Comparison of ENCODE assay signal across 8 mouse cellular contexts in genomic region chr1:58392652-58393283, GRCm38 (mm10). TPM values are rescaled to one million over a fixed set of nuclear protein-coding genes. Genes with fewer than 3 reads are reported as not detected.
A peak's percentile ranks its signal among the peaks of the same experiment; 100 is the strongest.
DNase-seq lines count a peak whose midpoint lies in the region; ATAC-seq and TF ChIP-seq lines count a peak whose summit lies in the region.

Gene Bzw1 (plus strand): TSS chr1:58392898.

- intact Hi-C loops in heart, postnatal 36 days (cut with DNase I) = loop anchor here (2.0 kb wide), 1 partner anchor 30 kb away; no protein-coding TSS in a partner anchor

- TF ChIP-seq POLR2A in olfactory bulb, adult 2 months (IDR thresholded peaks at IDR 0.05; ENCODE audit: insufficient read depth, low read depth, low read length) = peak; percentile 66
- peak; percentile 90 for TF ChIP-seq POLR2A in thymus, adult 2 months (IDR thresholded peaks at IDR 0.05; ENCODE audit: control insufficient read depth, extremely low read depth, insufficient read depth, low read length, poor library complexity)

- TF ChIP-seq CTCF in G1E (IDR thresholded peaks at IDR 0.05; ENCODE audit: low read depth, low read length) = no peak
- peak; percentile 26; the same call in 1 of the 2 replicates for TF ChIP-seq CTCF in layer of hippocampus, adult 2 months (conservative IDR thresholded peaks at IDR 0.05)
- TF ChIP-seq CTCF in lung, embryonic 14.5 days (IDR thresholded peaks at IDR 0.05; ENCODE audit: low read depth) = peak; percentile 17; the same call in 1 of the 2 replicates
- TF ChIP-seq CTCF in olfactory bulb, adult 2 months (IDR thresholded peaks at IDR 0.05; ENCODE audit: insufficient read depth, low read depth, low read length) = no peak
- TF ChIP-seq CTCF in thymus, adult 2 months (IDR thresholded peaks at IDR 0.05; ENCODE audit: borderline replicate concordance, control insufficient read depth, extremely low read depth, insufficient read depth, low read length, poor library complexity) = 0 out of 2 replicates have a peak, but pooled peaks have one; percentile 26

- peaks cover 53% of the 10 kb centered on the region for H3K4me1 ChIP-seq in G1E (ENCODE audit: insufficient read depth, low read depth, low read length)
- H3K4me1 ChIP-seq in forebrain, embryonic 16.5 days (replicated peaks; ENCODE audit: control insufficient read depth, insufficient read depth, low read length) = peaks cover 22% of the 10 kb centered on the region
- H3K4me1 ChIP-seq in lung, embryonic 14.5 days (ENCODE audit: insufficient read depth) = 0 out of 2 replicates have a peak, but pooled peaks cover 5% of the 10 kb centered on the region
- H3K4me1 ChIP-seq in olfactory bulb, adult 2 months (ENCODE audit: control insufficient read depth, insufficient read depth, low read length) = no peaks in the 10 kb centered on the region
- peaks cover 3% of the 10 kb centered on the region for H3K4me1 ChIP-seq in thymus, adult 2 months (replicated peaks; ENCODE audit: control insufficient read depth, insufficient read depth, low read length)

- H3K9me3 ChIP-seq in G1E (replicated peaks) = no peaks in the 10 kb centered on the region
- no peaks in the 10 kb centered on the region for H3K9me3 ChIP-seq in forebrain, embryonic 16.5 days (ENCODE audit: control insufficient read depth, low read length)
- H3K9me3 ChIP-seq in lung, embryonic 14.5 days (ENCODE audit: low read depth, low read length) = no peaks in the 10 kb centered on the region

- peak; percentile 78 for ATAC-seq in G1E (ENCODE audit: extremely low read depth, insufficient number of reproducible peaks, low FRiP score, poor library complexity, severe bottlenecking)
- ATAC-seq in forebrain, embryonic 16.5 days = peak; percentile 98
- ATAC-seq in lung, embryonic 14.5 days (ENCODE audit: insufficient read depth) = peak; percentile 98

- peak within 1 kb of the TSS; percentile 99 for H3K9ac ChIP-seq in forebrain, embryonic 16.5 days (replicated peaks; ENCODE audit: low read depth, low read length)
- peak within 1 kb of the TSS; percentile 95 for H3K9ac ChIP-seq in lung, embryonic 14.5 days

- peak within 1 kb of the TSS; percentile 99 for H3K27ac ChIP-seq in forebrain, embryonic 16.5 days (ENCODE audit: low read length)
- H3K27ac ChIP-seq in layer of hippocampus, adult 2 months = peak within 1 kb of the TSS; percentile 100
- peak within 1 kb of the TSS; percentile 98 for H3K27ac ChIP-seq in lung, embryonic 14.5 days (ENCODE audit: low read depth)
- peak within 1 kb of the TSS; percentile 93 for H3K27ac ChIP-seq in olfactory bulb, adult 2 months (ENCODE audit: insufficient read depth, low read depth, low read length)
- peak within 1 kb of the TSS; percentile 86 for H3K27ac ChIP-seq in thymus, adult 2 months (ENCODE audit: control insufficient read depth, insufficient read depth, low read length)

- H3K27me3 ChIP-seq in G1E (ENCODE audit: insufficient read depth, low read length) = no peaks in the 10 kb centered on the region
- H3K27me3 ChIP-seq in forebrain, embryonic 16.5 days (replicated peaks; ENCODE audit: control insufficient read depth, insufficient read depth, low read length) = no peaks in the 10 kb centered on the region
- no peaks in the 10 kb centered on the region for H3K27me3 ChIP-seq in lung, embryonic 14.5 days (ENCODE audit: insufficient read depth, low read length)
- no peaks in the 10 kb centered on the region for H3K27me3 ChIP-seq in thymus, adult 2 months (ENCODE audit: control insufficient read depth, insufficient read depth, low read length)

- under 1% methylated on average over 51 of the region's 61 CpGs for WGBS in forebrain, embryonic 16.5 days
- 0% methylated on average over 55 of the region's 61 CpGs for WGBS in lung, embryonic 14.5 days
- WGBS in olfactory bulb, adult 2 months = under 1% methylated on average over 61 of the region's 61 CpGs
- WGBS in thymus, adult 2 months = under 1% methylated on average over 54 of the region's 61 CpGs

- peak within 1 kb of the TSS; percentile 88 for H3K4me3 ChIP-seq in G1E (ENCODE audit: low read depth, low read length)
- peak within 1 kb of the TSS; percentile 83 for H3K4me3 ChIP-seq in forebrain, embryonic 16.5 days (replicated peaks; ENCODE audit: low read length)
- peak within 1 kb of the TSS; percentile 79 for H3K4me3 ChIP-seq in layer of hippocampus, adult 2 months
- peak within 1 kb of the TSS; percentile 93 for H3K4me3 ChIP-seq in lung, embryonic 14.5 days (ENCODE audit: low read depth, low read length)
- peak within 1 kb of the TSS; percentile 66 for H3K4me3 ChIP-seq in olfactory bulb, adult 2 months (ENCODE audit: insufficient read depth, low read depth, low read length)
- peak within 1 kb of the TSS; percentile 87 for H3K4me3 ChIP-seq in thymus, adult 2 months (ENCODE audit: control insufficient read depth, insufficient read depth, low read length)

- H3K4me2 ChIP-seq in forebrain, embryonic 16.5 days (ENCODE audit: low read length) = peak within 1 kb of the TSS; percentile 70
- H3K4me2 ChIP-seq in lung, embryonic 14.5 days = peak within 1 kb of the TSS; percentile 88

- peak; percentile 99 for DNase-seq in G1E (ENCODE audit: low spot score)
- DNase-seq in cerebellum, adult 18-20 months = peak; percentile 93
- DNase-seq in heart, postnatal 36 days = peak; percentile 92 to 96
- DNase-seq in layer of hippocampus, adult 2 months (ENCODE audit: low spot score in 2 of 2) = peak; percentile 92 to 94
- peak; percentile 94 for DNase-seq in lung, embryonic 14.5 days
- DNase-seq in thymus, adult 2 months = peak; percentile 94

- peaks cover 64% of the 10 kb centered on the region for H3K36me3 ChIP-seq in G1E (replicated peaks)
- peaks cover 20% of the 10 kb centered on the region for H3K36me3 ChIP-seq in forebrain, embryonic 16.5 days (ENCODE audit: control insufficient read depth, insufficient read depth)
- peaks cover 33% of the 10 kb centered on the region for H3K36me3 ChIP-seq in lung, embryonic 14.5 days (ENCODE audit: insufficient read depth)
- peaks cover 30% of the 10 kb centered on the region for H3K36me3 ChIP-seq in thymus, adult 2 months (ENCODE audit: control insufficient read depth, insufficient read depth, low read length)

RNA-seq across cellular contexts. Expression of gene Bzw1, which starts in this region (rescaled TPM):
- 507 and 588 TPM in 2 replicates for total RNA-seq in G1E (2014; fragmentation: Nextera tagmentation)
- total RNA-seq in G1E (2017) = 631 and 664 TPM in 2 replicates
- 14.5 and 23.4 TPM in 2 replicates for polyA plus RNA-seq in G1E (2012)
- polyA plus RNA-seq in forebrain, embryonic 16.5 days (2015; fragmentation: Nextera tagmentation; extraction: Ambion mirVana) = 375 and 410 TPM in 2 replicates
- total RNA-seq in heart, postnatal 36 days (2021) = 10 to 100 TPM; 73.7 to 74.5 TPM
- total RNA-seq in layer of hippocampus, adult 2 months (2021) = 100 to 1,000 TPM; 108 to 111 TPM
- 406 and 424 TPM in 2 replicates for polyA plus RNA-seq in lung, embryonic 14.5 days (2014; fragmentation: Nextera tagmentation; extraction: Ambion mirVana)
- 105 and 158 TPM in 2 replicates for polyA plus RNA-seq in olfactory bulb, adult 2 months (2012; ENCODE audit: insufficient read depth, insufficient read length, low replicate concordance, missing spikeins)
- polyA plus RNA-seq in thymus, adult 2 months (2012; rRNA removed) = 42.1 and 44.7 TPM in 2 replicates

Comparison
In these comparisons a context has a peak if more than half of its experiments do, and no peak if none do; other contexts are left out.
1. Peak in every context shown above with its lines: DNase-seq, ATAC-seq, H3K4me3 ChIP-seq and H3K27ac ChIP-seq.
2. RNA of gene Bzw1 (total RNA-seq): 507 to 664 TPM in G1E; 108 to 111 TPM in layer of hippocampus, adult 2 months and 73.7 to 74.5 TPM in heart, postnatal 36 days; every median in the first group is over 4 times any median in the second.
3. CTCF ChIP-seq: peak in layer of hippocampus, adult 2 months (single experiment), lung, embryonic 14.5 days (single experiment) and thymus, adult 2 months (single experiment); none in G1E (single experiment) and olfactory bulb, adult 2 months (single experiment).